Mouse (Mus musculus) limb, embryonic 15.5 days (tissue): Measurements from ENCODE around the gene Oas2. TPM values are rescaled to one million over a fixed set of nuclear protein-coding genes. Genes with fewer than 3 reads are reported as not detected.
"Not testable (repeated sequence)": the region's sequence is repeated elsewhere in the genome, so short reads cannot be mapped to it uniquely, and the experiment has no call there.

ENCODE experiments used
- ATAC-seq: fragments of 200-750 bp; cut with Nextera tagmentation; 2 replicates; pipeline ENCODE4 v1.8.0; 2017; ENCODE audit warnings: low read depth, moderate TSS enrichment; ENCODE audit not compliant: insufficient number of reproducible peaks, low FRiP score, low TSS enrichment
- H3K27ac ChIP-seq: fragments of 300-500 bp; sonication (generic); 2 replicates; pipeline ENCODE4 v1.5.1; 2015; ENCODE audit warnings: moderate library complexity, mild to moderate bottlenecking, inconsistent platforms
- H3K27me3 ChIP-seq: fragments of 300-500 bp; sonication (generic); 2 replicates; pipeline ENCODE4 v1.6.1; 2015; ENCODE audit warnings: inconsistent platforms
- H3K36me3 ChIP-seq: fragments of 300-500 bp; sonication (generic); 2 replicates; pipeline ENCODE4 v1.6.1; 2015; ENCODE audit warnings: inconsistent platforms
- H3K4me1 ChIP-seq: fragments of 300-500 bp; sonication (generic); 2 replicates; pipeline ENCODE4 v1.6.1; 2015; ENCODE audit warnings: inconsistent platforms
- H3K4me2 ChIP-seq: fragments of 300-500 bp; sonication (generic); 2 replicates; pipeline ENCODE4 v1.6.1; 2015; ENCODE audit warnings: mild to moderate bottlenecking, inconsistent platforms
- H3K4me3 ChIP-seq: fragments of 300-500 bp; sonication (generic); 2 replicates; pipeline ENCODE4 v1.5.1; 2015; ENCODE audit warnings: mild to moderate bottlenecking, inconsistent platforms
- H3K9ac ChIP-seq: fragments of 300-500 bp; sonication (generic); 2 replicates; pipeline ENCODE4 v1.6.1; 2015; ENCODE audit warnings: inconsistent platforms
- H3K9me3 ChIP-seq: fragments of 300-500 bp; sonication (generic); 2 replicates; pipeline ENCODE4 v1.6.1; 2016; ENCODE audit warnings: inconsistent platforms
- WGBS: fragments of 180-500 bp; shearing (Covaris S2); methylation state at CpG from one replicate; pipeline ENCODE4 v1.1.7; 2015; 5-methylcytosine and 5-hydroxymethylcytosine counted together
- polyA plus RNA-seq: library from polyadenylated mRNA; unstranded; fragments of >200 nt; fragmentation: Nextera tagmentation; extraction: Ambion mirVana; gene quantifications from 2 replicates; pipeline ENCODE4 v1.2.1, GENCODE M21; 2015

The Oas2 gene
- 0.32 and 0.44 TPM in 2 replicates for polyA plus RNA-seq

- Histone ChIP-seq H3K36me3 (no peaks in the 10 kb centered on the region), H3K9ac (no peak within 1 kb of the TSS), H3K27ac (no peak within 1 kb of the TSS), H3K4me1 (no peaks in the 10 kb centered on the region), H3K4me3 (no peak within 1 kb of the TSS), H3K9me3 (no peaks in the 10 kb centered on the region), H3K27me3 (peaks cover 6% of the 10 kb centered on the region; the same call in 1 of the 2 replicates), H3K4me2 (no peak within 1 kb of the TSS)
- WGBS, result 58% methylated on average over 5 of the region's 5 CpGs
- no peak for ATAC-seq
Observed at GRCm38 (mm10) chr5:120749688-120750087, at the start of gene Oas2. TSS of gene Oas2 (minus strand) at chr5:120749853.

GRCm38 (mm10) chr5:120798943-120799342 is 49.3 kb upstream of the Oas2 start:
- WGBS, result 66% methylated on average over 2 of the region's 2 CpGs
- H3K27ac ChIP-seq, H3K9ac ChIP-seq, H3K4me1 ChIP-seq, H3K27me3 ChIP-seq, H3K4me2 ChIP-seq, H3K4me3 ChIP-seq, ATAC-seq, H3K9me3 ChIP-seq, H3K36me3 ChIP-seq: not testable (repeated sequence)

DNA sequence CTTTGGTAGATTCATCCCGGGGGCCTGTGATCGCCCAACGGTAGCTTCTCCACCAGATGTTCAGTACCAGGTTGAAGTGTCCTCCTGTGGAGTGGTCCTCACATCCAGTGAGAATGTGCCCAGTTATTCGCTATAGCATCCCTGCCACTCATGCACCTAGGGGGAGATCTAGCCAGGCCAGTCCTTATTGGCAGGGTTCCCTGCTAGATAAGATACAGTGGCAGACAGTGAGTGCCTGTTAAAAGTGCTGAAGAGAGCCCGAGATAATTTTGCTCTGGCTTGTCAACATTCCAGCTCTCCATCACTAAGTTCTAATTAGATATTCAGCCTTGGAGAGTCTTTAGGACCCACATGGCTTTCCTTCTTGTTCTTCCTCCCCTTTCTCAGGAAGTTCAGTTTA is 48.5 kb upstream of the Oas2 start:
- H3K4me2 ChIP-seq, H3K27me3 ChIP-seq, H3K9ac ChIP-seq, H3K36me3 ChIP-seq, H3K4me1 ChIP-seq, ATAC-seq, H3K27ac ChIP-seq, H3K4me3 ChIP-seq, H3K9me3 ChIP-seq: not testable (repeated sequence)
- 70% methylated on average over 5 of the region's 5 CpGs for WGBS

DNA sequence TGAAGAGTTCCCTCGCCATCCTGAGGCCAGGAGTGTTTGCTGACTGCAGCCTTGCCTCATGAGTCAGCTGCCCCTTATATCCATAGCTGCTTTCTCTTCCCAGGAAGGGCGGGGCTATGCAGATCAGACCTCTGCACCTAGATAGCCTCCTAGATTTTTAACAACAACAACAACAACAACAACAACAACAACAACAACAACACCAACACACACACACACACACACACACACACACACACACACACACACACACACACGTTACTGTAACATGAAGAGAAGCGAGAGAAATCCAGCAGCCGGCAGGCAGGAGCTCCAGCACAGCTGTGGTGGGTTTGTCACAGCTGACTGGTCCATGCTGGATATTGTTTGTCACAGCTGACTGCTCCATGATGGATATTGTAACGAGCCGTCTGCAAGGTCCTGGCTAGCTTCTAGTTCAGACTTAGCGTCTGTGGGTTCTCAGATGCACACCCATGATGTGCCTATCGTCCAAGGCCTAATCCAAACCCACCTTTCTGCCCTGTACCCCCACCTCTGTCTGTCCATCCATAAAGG is 45.9 kb upstream of the Oas2 start, which contains the start of gene Oas1e:
TSS of gene Oas1e (minus strand) at position 51 of the 555 bp plus-strand sequence.
- H3K4me2 ChIP-seq, H3K27me3 ChIP-seq, H3K4me1 ChIP-seq, H3K4me3 ChIP-seq, H3K9ac ChIP-seq, H3K27ac ChIP-seq, H3K36me3 ChIP-seq, H3K9me3 ChIP-seq, ATAC-seq: not testable (repeated sequence)
- 63% methylated on average over 9 of the region's 9 CpGs for WGBS

DNA sequence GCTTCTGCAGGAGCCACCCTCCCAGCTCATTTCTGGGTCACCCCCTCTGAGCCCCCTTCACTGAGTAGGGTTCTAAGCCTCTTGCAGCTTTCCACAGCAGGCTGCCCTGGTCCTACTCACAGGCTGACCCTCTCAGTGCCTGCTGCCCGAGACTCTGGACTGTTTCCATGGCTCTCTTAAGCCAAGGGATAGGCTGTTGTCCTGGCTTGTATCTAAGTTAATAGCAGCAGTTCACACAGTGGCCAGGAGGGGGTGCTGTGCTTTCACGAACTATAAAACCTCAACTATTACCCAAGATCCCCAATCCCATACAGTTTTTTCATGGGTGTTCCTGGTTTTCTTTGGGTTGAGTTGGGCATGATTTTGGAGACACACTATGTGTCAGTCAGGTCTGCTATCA is 43.4 kb upstream of the Oas2 start:
- Histone ChIP-seq H3K27me3 (peaks cover 6% of the 10 kb centered on the region; the same call in 1 of the 2 replicates), H3K9ac (no peak overlapping the region), H3K4me2 (no peak overlapping the region), H3K36me3 (no peaks in the 10 kb centered on the region), H3K4me3 (no peak overlapping the region), H3K4me1 (no peaks in the 10 kb centered on the region), H3K9me3 (no peaks in the 10 kb centered on the region), H3K27ac (no peak overlapping the region)
- no peak for ATAC-seq
- WGBS, result 24% methylated on average over 2 of the region's 2 CpGs

DNA sequence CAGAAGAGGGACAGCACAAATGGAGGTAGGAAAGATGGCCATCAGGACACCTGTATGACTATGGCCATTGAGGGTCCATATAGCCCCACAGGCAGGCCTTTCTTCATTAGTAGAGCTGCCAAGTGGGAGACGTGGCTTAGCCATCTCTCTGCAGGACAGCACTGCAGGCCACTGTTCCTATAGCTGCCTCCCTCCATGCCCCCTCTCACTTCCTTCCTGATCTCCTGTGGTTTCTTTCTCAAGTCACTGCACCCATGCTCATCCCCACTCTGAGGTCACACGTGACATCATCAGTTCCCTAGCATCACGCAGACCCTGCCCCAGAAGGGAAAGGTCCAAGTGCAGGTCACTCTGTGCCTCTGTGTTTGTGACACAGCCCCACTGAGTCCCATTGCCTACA is 37.4 kb upstream of the Oas2 start:
- no peak for ATAC-seq
- Histone ChIP-seq H3K36me3 (no peaks in the 10 kb centered on the region), H3K9ac (no peak overlapping the region), H3K4me3 (no peak overlapping the region), H3K27ac (no peak overlapping the region), H3K9me3 (no peaks in the 10 kb centered on the region; the same call in 1 of the 2 replicates), H3K4me2 (no peak overlapping the region), H3K4me1 (no peaks in the 10 kb centered on the region), H3K27me3 (peaks cover 6% of the 10 kb centered on the region)
- 73% methylated on average over 3 of the region's 3 CpGs for WGBS

DNA sequence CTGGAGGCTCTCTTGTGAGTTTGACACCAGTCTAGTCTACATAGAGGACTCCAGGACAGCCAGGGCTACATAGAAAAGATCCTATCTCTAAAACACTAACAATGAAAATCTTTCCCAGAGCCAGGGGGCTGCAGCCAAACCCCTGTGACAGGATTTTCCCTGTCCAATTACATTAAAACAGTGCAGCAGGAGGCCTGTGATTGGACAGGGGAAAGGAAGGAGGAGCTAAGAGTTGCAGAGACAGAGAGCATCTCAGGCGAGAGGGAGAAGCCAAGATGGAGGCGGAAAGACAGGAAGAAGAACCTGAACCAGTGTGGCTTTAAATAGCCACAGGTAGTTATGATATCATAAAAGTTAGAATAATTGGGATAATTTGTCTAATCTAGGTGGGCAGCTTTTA is 32.8 kb upstream of the Oas2 start:
- H3K27me3 ChIP-seq, result no peaks in the 10 kb centered on the region; the same call in 1 of the 2 replicates
- H3K9me3 ChIP-seq, result no peaks in the 10 kb centered on the region; the same call in 1 of the 2 replicates
- H3K36me3 ChIP-seq, result no peaks in the 10 kb centered on the region
- H3K9ac ChIP-seq, result no peak overlapping the region
- no peak overlapping the region for H3K4me3 ChIP-seq
- no peak overlapping the region for H3K27ac ChIP-seq
- 67% methylated on average over 2 of the region's 2 CpGs for WGBS
- H3K4me1 ChIP-seq, result peaks cover 4% of the 10 kb centered on the region; the same call in 1 of the 2 replicates
- ATAC-seq, result no peak
- no peak overlapping the region for H3K4me2 ChIP-seq

DNA sequence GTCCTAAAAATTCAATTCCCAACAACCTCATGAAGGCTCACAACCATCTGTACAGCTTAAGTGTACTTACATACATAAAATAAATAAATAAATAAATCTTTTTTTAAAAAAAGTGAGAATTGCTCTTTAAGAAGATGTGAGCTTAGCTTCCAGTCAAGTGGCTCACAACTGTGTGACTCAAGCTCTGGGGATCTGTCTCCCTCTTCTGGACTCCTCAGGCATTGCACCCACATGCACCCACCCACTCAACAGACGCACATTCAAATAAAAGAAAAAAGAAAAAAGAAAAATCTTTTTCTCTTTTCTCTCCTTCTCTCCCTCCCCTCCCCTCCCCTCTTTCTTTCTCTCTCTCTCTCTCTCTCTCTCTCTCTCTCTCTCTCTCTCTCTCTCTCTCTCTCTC is 32.0 kb upstream of the Oas2 start:
- H3K9me3 ChIP-seq, result no peaks in the 10 kb centered on the region; the same call in 1 of the 2 replicates
- H3K27ac ChIP-seq, result no peak overlapping the region
- H3K36me3 ChIP-seq, result no peaks in the 10 kb centered on the region
- no peak overlapping the region for H3K9ac ChIP-seq
- no peaks in the 10 kb centered on the region; the same call in 1 of the 2 replicates for H3K27me3 ChIP-seq
- WGBS, result 100% methylated on average over 1 of the region's 1 CpGs
- no peak for ATAC-seq
- no peak overlapping the region for H3K4me2 ChIP-seq
- H3K4me1 ChIP-seq, result peaks cover 4% of the 10 kb centered on the region; the same call in 1 of the 2 replicates
- H3K4me3 ChIP-seq, result no peak overlapping the region

GRCm38 (mm10) chr5:120779922-120780321 is 30.3 kb upstream of the Oas2 start:
- no peaks in the 10 kb centered on the region; the same call in 1 of the 2 replicates for H3K27me3 ChIP-seq
- H3K4me1 ChIP-seq, result peaks cover 8% of the 10 kb centered on the region; the same call in 1 of the 2 replicates
- H3K27ac ChIP-seq, result no peak overlapping the region
- H3K4me3 ChIP-seq, result no peak overlapping the region
- H3K9me3 ChIP-seq, result no peaks in the 10 kb centered on the region; the same call in 1 of the 2 replicates
- ATAC-seq, result no peak
- H3K4me2 ChIP-seq, result no peak overlapping the region
- 16% methylated on average over 3 of the region's 3 CpGs for whole genome bisulfite sequencing
- H3K9ac ChIP-seq, result no peak overlapping the region
- H3K36me3 ChIP-seq, result no peaks in the 10 kb centered on the region

- H3K27ac ChIP-seq, result no peak overlapping the region
- no peak overlapping the region for H3K9ac ChIP-seq
- no peaks in the 10 kb centered on the region; the same call in 1 of the 2 replicates for H3K9me3 ChIP-seq
- no peak for ATAC-seq
- WGBS, result 74% methylated on average over 2 of the region's 2 CpGs
- H3K27me3 ChIP-seq, result no peaks in the 10 kb centered on the region; the same call in 1 of the 2 replicates
- H3K4me1 ChIP-seq, result peaks cover 8% of the 10 kb centered on the region; the same call in 1 of the 2 replicates
- H3K4me2 ChIP-seq, result no peak overlapping the region
- H3K36me3 ChIP-seq, result no peaks in the 10 kb centered on the region
- H3K4me3 ChIP-seq, result no peak overlapping the region
Observed at GRCm38 (mm10) chr5:120778941-120779340, 29.3 kb upstream of the Oas2 start.

DNA sequence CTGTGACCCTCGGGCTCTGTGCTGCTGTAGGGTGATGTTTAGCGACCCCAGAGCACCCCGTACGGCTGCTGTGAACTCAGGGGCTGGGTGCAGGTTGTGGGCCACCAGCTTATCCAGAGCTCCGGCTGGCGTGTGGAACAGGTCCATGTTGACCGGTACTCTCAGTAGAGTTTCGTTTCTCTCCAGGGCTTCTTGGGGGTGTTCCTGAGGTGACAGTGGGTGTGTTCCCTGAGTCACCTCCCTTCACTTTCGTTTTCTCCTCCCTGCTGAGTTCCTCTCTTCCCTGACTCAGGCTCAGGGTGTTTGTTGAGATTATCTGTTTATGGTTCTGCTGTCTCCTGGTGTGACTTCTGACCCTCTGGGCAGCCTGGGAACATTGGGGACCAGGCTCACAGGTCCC is 27.8 kb upstream of the Oas2 start, which contains the start of gene Oas3:
TSS of gene Oas3 (minus strand) at position 184 of the 400 bp plus-strand sequence.
- Histone ChIP-seq H3K9me3 (no peaks in the 10 kb centered on the region), H3K27me3 (no peaks in the 10 kb centered on the region), H3K4me1 (peaks cover 8% of the 10 kb centered on the region; the same call in 1 of the 2 replicates), H3K9ac (no peak within 1 kb of the TSS), H3K4me2 (no peak within 1 kb of the TSS), H3K36me3 (no peaks in the 10 kb centered on the region), H3K4me3 (no peak within 1 kb of the TSS), H3K27ac (no peak within 1 kb of the TSS)
- WGBS, result 81% methylated on average over 9 of the region's 9 CpGs
- ATAC-seq, result no peak

GRCm38 (mm10) chr5:120776801-120777200 is 27.1 kb upstream of the Oas2 start:
- H3K27me3 ChIP-seq, result 0 out of 2 replicates have a peak, but pooled peaks cover 2% of the 10 kb centered on the region
- no peaks in the 10 kb centered on the region for H3K36me3 ChIP-seq
- no peaks in the 10 kb centered on the region for H3K9me3 ChIP-seq
- ATAC-seq, result no peak
- WGBS, result 73% methylated on average over 5 of the region's 5 CpGs
- H3K9ac ChIP-seq, result no peak overlapping the region
- H3K4me3 ChIP-seq, result no peak overlapping the region
- H3K4me2 ChIP-seq, result no peak overlapping the region
- no peak overlapping the region for H3K27ac ChIP-seq
- peaks cover 8% of the 10 kb centered on the region; the same call in 1 of the 2 replicates for H3K4me1 ChIP-seq
